Mouse (Mus musculus): ENCODE data around the gene Ebf1.
"Not testable (repeated sequence)": the region's sequence is repeated elsewhere in the genome, so short reads cannot be mapped to it uniquely, and the experiment has no call there.

Gene Ebf1

DNA sequence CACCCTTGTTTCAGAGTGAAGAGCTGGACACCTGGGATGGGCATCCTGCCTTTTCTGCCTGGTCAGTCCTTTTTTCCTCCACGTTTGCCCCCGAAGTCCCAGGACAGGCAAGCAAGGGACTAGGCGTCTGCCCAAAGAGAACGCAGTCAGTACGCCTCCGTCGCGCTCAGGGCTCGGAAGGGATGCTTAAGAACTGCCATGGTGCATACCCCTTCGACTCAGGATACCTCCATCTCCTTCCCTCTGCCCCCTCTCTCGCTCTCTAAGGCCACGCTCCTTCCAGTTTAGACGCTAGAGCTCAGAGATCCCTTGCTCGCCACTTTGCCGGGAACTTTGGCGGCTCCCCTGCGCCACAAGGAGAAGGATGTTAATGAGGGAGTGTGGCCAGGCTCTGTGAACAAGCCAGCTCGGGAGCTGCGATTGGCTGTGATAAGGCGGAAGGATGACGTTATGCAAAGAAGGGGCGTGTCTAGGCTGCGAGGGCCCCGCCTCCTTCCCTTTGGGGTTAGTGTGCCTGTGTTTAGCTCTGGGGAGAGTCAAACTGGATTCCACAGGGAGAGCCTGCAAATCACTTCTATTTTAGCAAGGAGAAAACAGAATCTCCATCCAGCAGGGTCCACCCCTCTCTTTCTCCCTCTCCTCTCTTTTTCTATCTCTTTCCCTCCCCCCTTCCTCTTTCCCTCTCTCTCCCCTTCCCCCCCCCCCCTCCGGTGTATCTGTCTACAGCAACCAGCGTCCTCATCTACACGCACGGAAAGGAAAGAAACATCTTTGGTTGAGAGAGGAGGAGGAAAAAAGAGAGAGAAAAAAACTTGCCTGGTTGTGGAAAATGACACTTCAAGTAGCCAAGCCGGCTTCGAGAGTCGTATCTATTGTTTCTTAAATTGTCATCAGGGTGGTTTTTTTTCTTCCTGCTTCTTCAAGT, at the start of gene Ebf1:
Gene Ebf1 (plus strand): TSS at position 530 of the 925 bp plus-strand sequence.
- ATAC-seq (ENCODE audit: low TSS enrichment) = 0 out of 2 replicates have a peak, but pooled peaks have one; percentile 34

DNA sequence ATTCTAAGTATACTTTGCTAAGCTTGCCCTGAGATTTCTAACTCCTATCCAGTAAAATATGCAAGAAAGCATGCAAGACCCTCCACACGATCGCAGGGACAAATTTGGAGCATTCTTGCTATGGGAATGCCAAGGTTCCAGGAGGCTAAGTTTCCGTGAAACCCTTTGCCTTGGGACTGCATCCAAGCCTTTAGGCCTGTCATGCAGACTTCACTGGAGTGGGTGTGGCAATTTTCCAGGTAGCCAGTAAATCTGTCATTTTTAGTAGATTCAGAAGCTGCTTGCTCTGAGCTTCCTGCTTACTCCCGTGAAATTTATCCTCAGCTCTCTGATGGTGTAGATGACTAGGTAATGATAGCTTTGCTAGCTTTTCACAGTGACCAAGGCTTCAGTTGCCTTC, 46.8 kb upstream of the Ebf1 start:
- not testable (repeated sequence) for ATAC-seq (ENCODE audit: low TSS enrichment)

DNA sequence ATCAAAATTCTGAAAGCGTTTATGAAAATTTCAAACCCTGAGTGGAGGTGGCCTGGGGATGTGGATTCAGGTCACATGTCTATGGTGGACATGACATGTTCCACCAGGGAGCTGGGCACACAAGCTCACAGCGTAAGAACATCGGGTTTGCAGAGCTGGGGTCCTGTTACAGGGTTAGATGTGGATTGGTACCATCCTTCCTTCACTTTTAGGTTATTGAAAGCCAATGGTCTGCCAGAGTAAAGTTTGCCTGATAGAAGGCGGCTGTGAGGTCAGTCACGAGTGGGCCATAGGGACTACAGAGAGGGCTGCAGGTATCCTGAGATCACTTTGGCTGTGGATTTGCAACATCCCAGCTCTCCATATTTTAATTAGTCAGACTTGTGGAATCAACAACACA, 44.3 kb upstream of the Ebf1 start:
- no peak for ATAC-seq (ENCODE audit: low TSS enrichment)

DNA sequence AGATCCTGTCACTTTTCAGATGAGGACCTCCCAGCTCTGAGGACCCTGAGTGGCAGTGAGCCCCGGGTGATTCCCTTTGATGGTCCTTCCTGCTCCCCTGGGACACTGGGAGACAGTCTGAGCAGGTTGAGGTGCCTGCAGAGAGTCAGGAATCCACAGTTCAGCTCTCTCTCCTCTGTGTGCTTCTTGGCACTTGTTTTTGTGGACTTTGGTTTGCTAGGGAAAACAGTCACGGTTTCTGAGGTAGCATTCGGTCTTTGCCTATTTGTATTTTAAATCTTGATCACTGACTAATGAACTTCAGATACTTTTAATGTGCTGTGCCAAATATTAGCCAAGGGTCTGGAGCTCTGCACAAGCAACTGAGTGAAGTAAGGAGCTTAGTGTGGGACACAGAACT, 43.7 kb upstream of the Ebf1 start:
- ATAC-seq (ENCODE audit: low TSS enrichment) = no peak

DNA sequence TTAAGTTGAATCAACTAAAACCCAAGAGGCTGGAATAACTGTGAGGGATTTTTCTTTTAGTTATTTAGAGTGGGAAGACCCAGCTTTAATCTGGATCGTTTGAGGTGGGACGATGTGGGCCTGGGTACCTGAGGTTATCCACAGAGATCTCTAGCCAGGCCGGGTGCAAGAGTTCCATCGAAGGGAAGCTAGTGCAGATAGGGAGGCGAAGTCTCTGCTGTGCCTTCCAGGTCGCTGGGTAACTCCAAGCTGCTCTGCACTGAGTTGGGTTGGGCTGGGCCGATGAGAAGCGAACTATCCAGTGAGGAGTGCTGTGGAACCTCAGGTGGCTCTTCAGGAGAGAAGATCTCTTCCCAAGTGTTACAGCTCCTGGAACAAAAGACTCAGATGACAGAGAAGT, 42.7 kb upstream of the Ebf1 start:
- ATAC-seq (ENCODE audit: low TSS enrichment) = no peak

DNA sequence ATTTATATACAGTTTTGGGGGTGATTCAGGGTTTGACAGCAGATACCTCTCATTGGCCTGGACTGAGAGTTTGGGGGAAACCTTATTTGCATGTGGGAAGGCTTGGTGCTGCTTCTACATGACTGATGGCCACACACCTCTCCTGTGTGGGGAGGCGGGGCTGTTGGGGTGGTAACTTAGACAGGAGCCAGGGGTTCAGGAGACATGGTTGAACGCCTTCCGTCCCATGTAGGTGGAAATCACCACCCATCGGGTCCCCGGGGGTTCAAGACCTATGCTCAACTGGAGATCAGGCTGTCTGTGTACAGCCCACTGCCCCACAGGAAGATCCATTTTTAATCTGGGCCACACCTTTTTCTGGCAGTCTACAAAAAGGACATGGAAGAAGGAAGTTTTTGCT, 42.3 kb upstream of the Ebf1 start:
- ATAC-seq (ENCODE audit: low TSS enrichment) = no peak

DNA sequence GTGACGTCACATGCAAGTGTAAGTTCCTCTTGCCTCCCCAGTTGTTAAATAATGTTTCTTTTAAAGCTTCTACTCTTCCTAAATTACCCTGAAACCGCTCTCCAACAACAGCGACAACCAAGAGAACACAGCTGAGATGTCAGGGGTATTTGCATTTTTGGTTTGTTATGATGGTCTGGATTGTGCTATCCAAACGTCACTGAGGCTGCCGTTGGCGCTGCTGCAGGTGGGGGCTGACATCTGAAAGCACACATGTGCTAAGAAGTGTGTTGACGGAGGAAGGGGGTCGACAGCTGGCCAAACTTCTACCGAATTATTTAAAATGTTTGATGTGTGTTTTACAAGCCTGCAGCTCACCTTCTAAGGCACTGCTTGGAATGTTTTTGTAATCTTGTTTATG, 39.2 kb upstream of the Ebf1 start:
- no peak for ATAC-seq (ENCODE audit: low TSS enrichment)

DNA sequence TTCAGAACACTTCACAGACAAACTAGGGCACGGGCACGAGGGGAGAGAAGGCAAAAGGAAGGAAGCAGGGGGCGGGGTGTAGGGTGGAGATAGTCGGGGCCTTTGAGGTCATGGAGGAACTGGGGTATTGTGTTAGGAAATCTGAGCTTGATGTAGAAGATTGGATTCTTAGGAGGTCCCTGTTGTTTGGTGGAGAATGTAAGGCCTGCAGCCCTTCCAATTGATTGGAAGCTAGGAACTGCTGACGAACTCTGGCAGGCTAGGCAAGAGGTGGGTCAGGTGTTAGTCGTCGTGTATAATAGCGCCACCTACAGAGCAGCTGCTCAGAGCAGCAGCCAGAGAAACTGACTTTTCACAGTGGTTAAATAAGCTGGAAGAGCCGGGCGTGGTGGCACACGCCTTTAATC, 35.8 kb upstream of the Ebf1 start:
- ATAC-seq (ENCODE audit: low TSS enrichment) = peak; percentile 83

DNA sequence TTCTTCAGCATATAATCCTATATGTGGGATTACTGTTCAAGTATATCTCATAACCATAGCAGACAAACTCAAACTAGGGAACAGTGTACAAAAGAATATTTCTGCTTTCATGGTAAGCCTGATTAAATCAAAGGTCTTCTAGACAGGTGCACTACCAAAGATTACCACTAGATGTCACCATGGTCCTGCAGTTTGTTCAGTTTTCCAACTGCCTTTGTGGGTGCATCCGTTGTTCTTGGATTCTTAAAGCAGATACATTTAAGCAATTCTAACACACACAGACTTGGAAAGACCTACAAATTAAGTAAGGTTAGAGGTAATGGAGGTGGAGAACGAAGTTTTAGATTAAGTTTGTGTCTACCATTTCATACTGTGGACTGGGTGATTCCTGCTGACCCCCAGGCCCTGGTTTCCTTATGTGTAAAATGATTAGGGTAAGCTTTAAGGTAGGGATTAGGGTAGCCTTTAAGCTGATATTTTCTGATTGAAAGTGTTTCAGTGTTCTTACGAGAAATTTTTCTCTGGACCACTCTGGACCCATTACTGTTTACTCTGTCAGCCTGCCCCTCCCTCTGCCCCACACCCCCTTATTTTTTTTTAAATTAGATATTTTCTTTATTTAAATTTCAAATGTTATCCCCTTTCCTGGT, 30.9 kb upstream of the Ebf1 start:
- ATAC-seq (ENCODE audit: low TSS enrichment) = peak; percentile 84

DNA sequence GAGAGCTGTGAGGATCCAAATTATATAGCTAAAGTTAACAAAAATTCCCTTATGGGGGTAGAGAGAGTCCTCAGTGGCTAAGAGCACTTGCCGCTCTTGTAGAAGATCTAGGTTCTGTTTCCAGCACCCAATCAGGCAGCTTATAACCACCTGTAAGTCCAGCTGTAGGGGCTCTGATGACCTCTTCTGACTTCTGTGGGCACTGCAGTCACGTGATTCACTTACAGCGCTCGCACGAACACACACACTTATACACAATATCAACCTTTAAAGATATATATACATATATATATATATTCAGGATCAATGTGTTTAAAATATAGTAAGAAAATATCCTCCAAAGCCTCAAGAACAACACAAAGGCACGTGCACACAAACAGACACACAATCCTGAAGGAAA, 24.1 kb upstream of the Ebf1 start:
- ATAC-seq (ENCODE audit: low TSS enrichment) = no peak

DNA sequence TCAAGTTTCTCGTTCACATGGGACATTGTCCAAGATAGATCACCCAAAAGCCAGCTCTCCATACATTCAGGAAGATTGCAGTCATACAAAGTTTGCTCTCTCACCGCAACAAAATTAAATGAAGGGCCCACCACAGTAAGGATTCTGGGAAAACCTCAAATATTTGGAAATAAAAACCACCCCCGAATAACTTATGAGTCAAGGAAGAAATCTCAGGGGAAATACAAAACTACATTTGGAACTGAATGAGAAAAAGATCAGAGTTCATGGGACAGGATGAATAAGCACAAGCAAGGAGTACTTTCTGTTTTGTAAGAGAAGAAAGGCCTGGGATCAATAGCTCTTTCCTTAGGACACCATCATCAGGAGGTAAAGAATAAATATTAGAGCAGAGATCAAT, 22.3 kb upstream of the Ebf1 start:
- no peak for ATAC-seq (ENCODE audit: low TSS enrichment)

DNA sequence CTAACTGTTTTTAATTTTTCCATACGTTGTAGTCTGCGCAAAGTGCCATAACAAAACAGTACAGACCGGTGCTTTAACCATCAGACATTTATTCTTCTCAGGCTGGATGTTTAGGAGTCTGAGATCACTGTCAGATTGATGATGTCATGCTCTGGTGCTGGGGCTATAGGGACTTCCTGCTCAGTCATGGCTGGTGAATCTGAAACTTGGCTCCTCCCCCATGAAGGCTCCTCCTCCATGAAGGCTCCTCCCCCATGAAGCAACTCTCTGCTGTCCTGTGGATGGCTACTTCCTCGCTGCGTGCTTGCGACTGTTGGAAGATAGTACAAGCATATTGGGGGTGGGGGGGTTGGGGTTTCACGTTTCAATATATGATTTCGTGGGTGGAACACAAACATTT, 10.2 kb upstream of the Ebf1 start:
- no peak for ATAC-seq (ENCODE audit: low TSS enrichment)

DNA sequence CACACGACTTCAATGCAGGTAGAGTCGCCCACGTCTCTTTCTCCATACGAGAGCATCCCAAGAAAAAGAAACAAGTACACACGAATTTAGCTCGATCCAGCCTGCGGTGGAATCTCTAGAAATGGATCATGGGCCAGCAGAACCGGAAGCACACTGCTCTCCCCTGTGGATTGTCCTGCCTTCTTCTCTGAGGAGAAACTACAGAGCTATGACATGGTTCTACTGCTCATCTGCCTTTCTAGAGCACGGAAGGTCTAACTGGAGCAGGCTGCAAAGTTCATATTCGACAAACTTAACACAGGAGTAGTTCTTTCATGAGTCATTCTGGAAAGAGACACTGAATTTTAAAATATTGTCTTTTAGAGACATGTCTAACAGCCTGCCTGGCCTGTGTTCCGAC, 8.5 kb upstream of the Ebf1 start:
- ATAC-seq (ENCODE audit: low TSS enrichment) = no peak

DNA sequence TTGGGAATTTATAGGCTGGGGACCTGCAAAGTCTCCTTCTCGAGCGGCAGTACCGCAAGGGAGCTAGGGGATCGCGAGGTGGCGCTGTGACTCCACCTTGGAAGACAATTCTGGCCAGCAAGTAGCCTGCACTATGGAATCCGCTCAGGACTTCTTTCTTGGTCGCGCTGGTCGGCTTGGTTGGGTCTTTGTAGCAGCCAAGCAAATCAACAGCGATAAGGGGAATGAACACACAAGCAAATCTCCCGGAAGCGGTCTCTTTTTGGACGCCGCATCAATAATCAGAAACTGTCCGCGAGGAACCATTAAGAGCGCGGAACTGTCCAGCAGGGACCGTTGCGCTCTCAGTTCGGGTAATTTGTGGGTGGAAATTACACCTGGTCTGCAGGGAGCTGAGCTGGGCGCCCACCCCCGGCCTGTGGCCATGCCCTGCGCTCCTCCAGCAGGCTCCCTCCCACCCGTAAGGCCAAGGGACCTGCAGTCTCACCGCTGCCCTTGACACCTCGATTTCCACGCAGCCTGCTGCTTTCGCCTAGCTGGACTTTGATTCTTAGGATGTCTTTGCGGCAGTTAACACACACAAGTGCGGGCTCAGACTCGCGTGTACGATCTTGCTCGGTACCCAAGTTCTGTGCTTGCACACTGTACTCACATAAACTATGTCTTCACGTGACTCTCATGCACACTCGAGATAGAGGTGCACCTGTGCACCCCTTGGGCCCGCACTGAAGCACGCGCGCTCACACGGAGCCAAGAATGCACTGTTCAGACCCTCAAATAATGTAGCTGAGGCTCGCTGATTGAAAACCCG, 5.9 kb upstream of the Ebf1 start:
- ATAC-seq (ENCODE audit: low TSS enrichment) = peak; percentile 96

DNA sequence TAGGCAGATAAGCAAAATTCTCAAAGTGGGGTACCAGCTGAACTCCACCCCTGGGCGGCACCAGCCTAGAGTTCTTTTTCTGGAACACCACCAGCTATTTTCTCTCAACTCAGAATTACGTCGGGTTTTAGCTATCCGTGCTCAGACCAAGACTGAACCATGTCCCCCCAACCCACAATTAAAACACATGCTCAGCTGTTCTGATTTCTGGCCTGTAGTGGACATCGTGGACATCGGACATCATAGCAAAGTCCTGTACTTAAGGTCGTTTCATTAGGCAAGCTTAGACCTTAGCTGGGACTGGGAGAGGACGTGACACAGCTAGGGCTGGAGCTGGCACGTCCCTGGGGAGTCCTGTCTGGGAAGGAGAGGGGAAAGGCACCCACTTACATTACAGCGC, 5.0 kb upstream of the Ebf1 start:
- no peak for ATAC-seq (ENCODE audit: low TSS enrichment)

DNA sequence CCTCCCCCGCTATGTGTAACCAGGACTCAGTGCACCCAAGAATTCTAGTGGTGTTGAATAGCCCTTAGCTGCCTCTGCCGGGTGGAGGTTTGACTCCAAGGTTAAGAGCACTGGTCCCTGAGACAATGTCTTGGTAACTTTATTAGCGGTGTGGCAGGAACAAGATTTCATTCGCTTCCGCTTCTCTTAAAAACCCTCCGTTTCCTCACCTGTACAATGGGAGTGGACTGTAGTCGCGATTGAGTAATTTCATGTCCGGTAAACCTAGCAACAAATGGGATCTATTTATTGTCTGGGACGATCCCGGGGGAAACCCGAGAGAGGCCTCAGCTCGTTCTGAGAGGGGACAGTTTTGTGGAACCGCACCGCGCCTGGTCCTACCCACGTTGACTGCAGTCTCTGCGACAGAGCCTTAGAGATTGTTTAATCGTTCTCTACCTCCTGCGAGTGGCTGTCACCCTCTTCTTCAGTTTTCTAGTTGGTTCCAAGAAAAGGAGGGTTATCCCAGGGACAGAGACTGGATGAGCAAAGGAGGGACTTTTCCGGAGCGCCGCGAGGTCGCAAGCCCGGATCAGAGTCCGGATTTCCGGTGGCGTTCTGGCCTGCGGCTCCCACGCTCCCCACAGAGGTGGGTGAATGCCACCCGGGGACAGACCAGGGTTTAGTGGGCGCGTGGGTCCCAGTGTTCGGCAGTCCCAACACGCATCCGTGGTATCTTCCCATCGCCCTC, 4.3 kb upstream of the Ebf1 start:
- ATAC-seq (ENCODE audit: low TSS enrichment) = no peak

DNA sequence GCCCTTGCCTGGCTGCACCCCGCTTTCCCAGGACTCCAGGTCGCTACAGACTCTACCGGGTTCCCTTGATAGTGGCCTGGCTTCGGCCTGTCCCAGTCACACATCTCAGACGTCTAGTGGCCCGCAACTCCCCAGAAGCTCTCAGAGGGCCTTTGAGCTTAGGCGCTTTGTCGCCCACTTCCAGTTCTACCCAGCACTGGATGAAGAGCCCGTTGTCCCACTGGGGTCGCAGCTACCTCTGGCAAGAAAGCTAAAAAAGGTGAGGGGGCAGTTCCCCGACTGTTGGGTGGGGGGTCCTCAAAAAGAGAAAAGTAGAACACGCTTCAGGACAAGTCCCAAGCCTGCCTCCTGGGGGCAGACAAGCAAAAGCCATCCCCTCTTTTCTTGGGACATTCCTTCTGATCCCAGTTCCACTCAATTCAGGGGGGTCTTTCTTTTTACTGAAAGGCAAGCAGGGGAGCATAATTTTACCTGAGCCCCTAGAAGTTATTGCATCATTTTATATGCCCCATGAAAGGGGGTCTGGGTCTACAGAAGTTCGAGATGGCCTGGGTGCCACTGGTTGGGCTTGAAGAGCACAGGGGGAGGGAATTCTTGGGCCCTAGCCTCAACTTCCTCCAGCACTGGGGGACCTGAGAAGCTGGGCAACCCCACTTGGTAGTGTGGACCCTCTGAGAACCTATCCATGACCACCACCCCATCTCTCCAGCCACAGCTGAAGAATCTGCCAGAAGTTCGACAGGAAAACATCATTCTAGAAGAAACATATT, 3.5 kb upstream of the Ebf1 start:
- no peak for ATAC-seq (ENCODE audit: low TSS enrichment)

DNA sequence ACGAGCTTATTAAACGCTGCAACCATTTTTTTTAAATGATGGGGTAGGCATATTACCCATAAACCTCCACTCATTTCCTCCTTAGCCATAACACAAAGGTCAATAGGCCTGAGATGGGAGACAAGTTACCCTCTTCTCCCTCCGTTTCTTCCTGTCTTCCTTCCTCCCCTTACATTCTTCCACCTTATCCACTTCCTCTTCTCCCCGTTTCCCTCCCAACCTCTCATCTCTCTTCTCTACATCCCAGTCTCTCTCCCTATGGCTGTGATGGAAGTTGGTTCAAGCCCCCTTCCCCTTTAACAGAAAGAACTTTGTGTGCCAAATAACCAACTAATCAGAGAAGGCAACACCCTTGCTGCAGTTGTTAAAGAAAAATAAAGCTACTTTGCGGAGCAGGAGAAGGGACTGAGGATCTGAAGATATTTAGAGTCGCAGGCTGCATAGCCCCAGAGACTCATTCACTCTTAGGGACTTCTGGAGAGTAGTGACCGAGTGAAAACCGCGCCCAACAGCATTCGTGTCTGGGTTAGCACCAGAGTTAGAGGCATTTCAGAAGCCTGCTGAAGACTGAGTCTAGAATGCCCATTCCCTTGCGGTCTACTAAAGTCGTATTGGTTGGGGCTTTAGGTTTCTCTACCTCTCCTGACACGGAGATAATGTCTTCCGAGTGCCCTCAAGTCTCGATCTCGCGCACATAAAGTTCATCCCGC, 884 bp upstream of the Ebf1 start:
- ATAC-seq (ENCODE audit: low TSS enrichment) = no peak

DNA sequence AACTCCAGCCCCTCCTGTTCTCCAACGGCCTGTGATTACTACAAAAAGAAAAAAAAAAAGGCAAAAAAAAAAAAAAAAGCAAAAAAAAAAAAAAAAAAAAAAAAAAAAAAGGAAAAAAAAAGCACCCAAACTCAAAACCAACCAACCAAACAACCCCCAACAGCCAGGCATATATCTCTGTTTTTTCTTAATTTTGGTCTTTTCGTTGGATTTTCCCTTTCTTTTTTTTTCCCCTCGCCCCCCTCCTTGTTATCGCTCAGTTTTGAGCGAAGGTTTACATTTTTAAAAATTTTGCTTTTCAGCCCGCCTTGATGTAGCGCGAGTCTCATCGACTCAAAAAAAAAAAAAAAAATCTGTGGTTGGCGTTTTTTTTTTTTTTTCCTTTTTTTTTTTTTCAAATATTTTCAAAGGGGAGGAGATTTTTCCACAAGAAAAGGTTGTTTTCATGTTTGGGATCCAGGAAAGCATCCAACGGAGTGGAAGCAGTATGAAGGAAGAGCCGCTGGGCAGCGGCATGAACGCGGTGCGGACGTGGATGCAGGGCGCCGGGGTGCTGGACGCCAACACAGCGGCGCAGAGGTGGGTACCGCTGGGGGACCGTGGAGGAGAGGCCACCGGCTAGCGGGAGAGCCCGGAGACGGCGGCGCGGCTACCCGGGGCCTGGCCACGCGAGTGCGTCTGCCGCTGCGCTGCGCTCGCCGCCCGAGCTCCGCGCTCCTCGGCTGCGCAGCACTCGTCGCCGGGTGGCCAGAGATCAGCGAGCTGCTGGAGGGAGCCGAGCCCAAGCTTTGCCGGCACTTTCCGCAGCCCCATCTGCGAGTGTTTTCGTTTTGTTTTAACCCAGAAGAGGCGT, 843 bp downstream of the Ebf1 start:
- ATAC-seq (ENCODE audit: low TSS enrichment) = peak; percentile 64; the same call in 1 of the 2 replicates

Measured in frontal cortex, adult (tissue).